Mouse (Mus musculus): ENCODE measurements around the gene Sstr5.

Sstr5 gene

GRCm38 (mm10) chr17:25497013-25497412 lies at the start of gene Sstr5:
Sstr5 (minus strand) TSS chr17:25497288.
- no peak for DNase-seq (ENCODE audit: low spot score in 2 of 2)

GRCm38 (mm10) chr17:25541768-25542167 lies 44.7 kb upstream of the Sstr5 start:
- no peak for DNase-seq (ENCODE audit: low spot score in 2 of 2)

- no peak for DNase-seq (ENCODE audit: low spot score in 2 of 2)
Observed at GRCm38 (mm10) chr17:25540731-25541130, 43.6 kb upstream of the Sstr5 start.

GRCm38 (mm10) chr17:25538945-25539875 lies 42.1 kb upstream of the Sstr5 start:
- DNase-seq (ENCODE audit: low spot score in 2 of 2), result no peak

GRCm38 (mm10) chr17:25530357-25531022 lies 33.4 kb upstream of the Sstr5 start:
- no peak for DNase-seq (ENCODE audit: low spot score in 2 of 2)

GRCm38 (mm10) chr17:25522080-25522479 lies 25.0 kb upstream of the Sstr5 start:
- DNase-seq (ENCODE audit: low spot score in 2 of 2), result no peak

- no peak for DNase-seq (ENCODE audit: low spot score in 2 of 2)
Observed at GRCm38 (mm10) chr17:25520492-25520891, 23.4 kb upstream of the Sstr5 start.

- no peak for DNase-seq (ENCODE audit: low spot score in 2 of 2)
Observed at GRCm38 (mm10) chr17:25519511-25519910, 22.4 kb upstream of the Sstr5 start.

GRCm38 (mm10) chr17:25518144-25518543 lies 21.1 kb upstream of the Sstr5 start:
- no peak for DNase-seq (ENCODE audit: low spot score in 2 of 2)

- no peak for DNase-seq (ENCODE audit: low spot score in 2 of 2)
Observed at GRCm38 (mm10) chr17:25516315-25516714, 19.2 kb upstream of the Sstr5 start.

GRCm38 (mm10) chr17:25514055-25514454 lies 17.0 kb upstream of the Sstr5 start:
- DNase-seq (ENCODE audit: low spot score in 2 of 2), result no peak

- DNase-seq (ENCODE audit: low spot score in 2 of 2), result no peak
Observed at GRCm38 (mm10) chr17:25511876-25512275, 14.8 kb upstream of the Sstr5 start.

- no peak for DNase-seq (ENCODE audit: low spot score in 2 of 2)
Observed at GRCm38 (mm10) chr17:25510074-25510830, 13.2 kb upstream of the Sstr5 start.

GRCm38 (mm10) chr17:25508860-25509577 lies 11.9 kb upstream of the Sstr5 start:
- DNase-seq (ENCODE audit: low spot score in 2 of 2), result peak in 1 of 2 experiments; percentile 15

- peak; percentile 4 to 38 for DNase-seq (ENCODE audit: low spot score in 2 of 2)
Observed at GRCm38 (mm10) chr17:25507799-25508198, 10.7 kb upstream of the Sstr5 start.

- DNase-seq (ENCODE audit: low spot score in 2 of 2), result no peak
Observed at GRCm38 (mm10) chr17:25502599-25502998, 5.5 kb upstream of the Sstr5 start.

GRCm38 (mm10) chr17:25482092-25482491 lies 15.0 kb downstream of the Sstr5 start:
- DNase-seq (ENCODE audit: low spot score in 2 of 2), result no peak

GRCm38 (mm10) chr17:25480820-25481219 lies 16.3 kb downstream of the Sstr5 start:
- no peak for DNase-seq (ENCODE audit: low spot score in 2 of 2)

GRCm38 (mm10) chr17:25480152-25480551 lies 16.9 kb downstream of the Sstr5 start:
- DNase-seq (ENCODE audit: low spot score in 2 of 2), result no peak

- peak in 1 of 2 experiments; percentile 43 for DNase-seq (ENCODE audit: low spot score in 2 of 2)
Observed at GRCm38 (mm10) chr17:25475946-25476744, 20.9 kb downstream of the Sstr5 start.

Measured in thymus, postnatal 10 days (tissue).